Mouse (Mus musculus) telencephalon, adult 2 months (tissue): ENCODE data around the gene Tgm2.

Source experiments
- DNase-seq: peaks from one replicate; pipeline ENCODE4 v3.0.0-alpha.2; 2011; ENCODE audit warnings: low read depth, low spot score

Tgm2 gene

DNA sequence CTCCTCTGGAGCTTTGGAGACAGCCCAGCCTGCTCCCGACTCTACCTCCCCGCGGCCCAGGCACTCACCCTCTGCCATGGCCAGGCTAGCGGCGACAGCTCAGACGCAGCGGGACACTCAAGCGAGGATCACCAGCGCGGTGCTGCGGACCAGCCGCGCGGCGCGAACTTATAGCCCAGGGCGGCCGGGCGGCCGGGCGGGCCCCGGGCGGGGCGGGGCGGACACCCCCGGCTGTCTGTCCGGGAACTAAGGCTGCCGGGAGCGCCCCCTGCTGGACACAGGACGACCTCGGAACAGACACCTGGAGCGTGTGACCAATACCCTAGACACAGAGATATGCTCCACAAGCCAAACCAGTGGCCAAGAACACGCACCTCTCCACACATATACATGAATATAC, at the start of gene Tgm2:
Gene Tgm2, minus strand, starts transcription at position 214 of the 400 bp plus-strand sequence.
- DNase-seq, result no peak

DNA sequence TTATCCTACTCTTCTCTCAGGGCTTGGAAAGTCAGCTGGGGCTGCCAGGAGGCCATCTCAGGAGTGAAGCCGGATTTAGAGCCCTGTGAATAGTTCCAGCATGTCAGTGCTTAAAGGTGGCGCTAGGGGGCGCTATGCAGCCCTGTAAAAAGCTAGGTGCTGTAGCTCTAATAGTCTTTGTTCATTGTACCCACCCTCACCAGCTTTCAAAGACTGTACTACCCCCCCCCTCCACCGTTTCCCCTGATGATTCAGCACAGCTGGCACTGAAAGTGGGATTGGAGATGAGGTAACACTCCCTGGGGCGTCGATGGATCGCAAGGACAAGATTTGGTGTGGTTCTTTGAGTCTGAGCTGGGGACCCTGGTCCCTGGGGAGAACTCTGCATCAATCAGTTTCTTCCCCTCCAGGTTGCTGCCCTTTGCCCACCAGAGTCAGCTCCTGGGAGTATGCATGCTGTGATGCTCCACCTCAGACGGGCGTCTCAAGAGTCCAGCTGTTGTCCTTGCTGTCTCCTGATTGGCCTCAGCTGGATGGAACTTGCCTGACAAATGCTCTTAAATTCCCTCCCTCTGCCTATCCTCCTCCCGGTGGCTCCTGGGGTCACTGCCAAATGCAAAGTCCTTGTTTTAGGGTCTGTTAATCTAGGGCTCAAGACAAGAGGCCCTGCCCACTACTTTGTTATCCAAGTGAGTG, 48.9 kb upstream of the Tgm2 start:
- DNase-seq, result no peak

DNA sequence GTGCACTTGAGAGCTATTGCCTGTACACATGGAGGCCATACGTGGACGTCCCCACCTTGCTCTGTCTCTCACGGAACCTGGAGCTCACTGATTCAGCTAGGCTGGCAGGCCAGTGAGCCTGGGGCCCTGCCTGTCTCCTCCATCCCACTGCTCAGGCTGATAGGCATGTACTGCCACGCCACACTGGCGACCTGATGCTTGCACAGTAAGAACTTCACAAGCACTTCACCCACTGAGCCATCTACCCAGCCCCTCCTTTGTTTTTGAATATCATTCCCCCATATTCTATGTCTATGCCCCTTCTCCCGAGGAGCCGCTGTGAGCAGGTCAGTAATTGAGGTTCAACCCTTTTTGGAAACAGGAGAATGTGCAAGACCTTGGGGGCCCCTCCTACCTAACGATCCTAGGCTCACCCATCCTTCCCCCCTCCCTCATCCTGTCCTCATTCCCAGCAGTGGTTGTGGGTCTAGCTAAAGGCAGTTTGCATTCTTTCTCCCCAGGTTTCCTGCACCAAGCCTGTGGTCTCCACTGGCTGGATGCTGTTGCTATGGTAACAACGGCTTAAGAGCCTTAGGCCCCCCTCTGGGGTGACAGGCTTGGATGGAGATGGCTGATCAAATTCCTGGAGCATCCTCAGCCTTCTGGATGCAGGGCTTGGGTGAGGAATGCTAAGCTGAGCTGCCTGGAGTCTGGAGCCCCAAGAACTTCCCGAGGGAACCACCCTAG, 47.5 kb upstream of the Tgm2 start:
- no peak for DNase-seq

DNA sequence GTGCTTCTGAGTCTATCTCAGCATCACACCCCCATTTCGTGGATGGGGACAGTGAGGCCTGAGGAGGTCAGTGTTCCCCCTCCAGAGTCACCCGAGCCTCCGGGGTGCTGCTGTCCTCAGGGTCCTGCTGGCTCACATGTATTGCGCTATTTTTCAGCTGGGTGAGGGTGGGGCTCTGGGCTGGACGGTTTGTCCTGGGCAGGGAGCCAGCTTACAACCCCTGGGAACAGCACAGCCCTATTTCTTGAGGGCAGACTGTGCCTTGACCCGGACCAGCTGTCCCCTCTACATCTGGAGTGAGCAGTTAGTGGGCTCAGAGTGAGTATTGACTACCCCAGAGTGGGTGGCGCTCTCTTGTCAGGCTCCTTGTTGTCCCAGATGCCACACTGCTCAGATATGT, 44.9 kb upstream of the Tgm2 start:
- DNase-seq, result no peak

DNA sequence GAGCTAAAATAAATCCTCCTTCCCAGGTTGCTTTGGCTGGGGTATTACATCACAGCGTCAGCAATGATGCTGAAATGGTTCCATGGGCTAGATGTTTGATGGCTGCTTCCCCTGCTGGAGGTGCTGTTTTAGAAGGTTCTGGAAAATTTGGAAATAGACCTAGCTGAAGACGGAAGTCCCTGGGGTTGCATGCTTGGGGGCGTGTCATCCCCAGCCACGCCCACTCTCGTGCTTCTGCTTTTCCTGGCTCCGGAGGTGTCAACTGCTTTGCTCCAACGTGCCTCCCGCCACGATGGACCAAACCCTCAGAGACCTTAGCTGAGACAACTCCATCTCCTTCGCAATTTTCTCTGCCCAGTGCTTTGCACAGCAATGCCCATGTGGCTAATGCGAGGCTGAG, 43.2 kb upstream of the Tgm2 start:
- no peak for DNase-seq

- DNase-seq, result no peak
These were observed 40.1 kb upstream of the Tgm2 start for GRCm38 (mm10) chr2:158186206-158186871.

DNA sequence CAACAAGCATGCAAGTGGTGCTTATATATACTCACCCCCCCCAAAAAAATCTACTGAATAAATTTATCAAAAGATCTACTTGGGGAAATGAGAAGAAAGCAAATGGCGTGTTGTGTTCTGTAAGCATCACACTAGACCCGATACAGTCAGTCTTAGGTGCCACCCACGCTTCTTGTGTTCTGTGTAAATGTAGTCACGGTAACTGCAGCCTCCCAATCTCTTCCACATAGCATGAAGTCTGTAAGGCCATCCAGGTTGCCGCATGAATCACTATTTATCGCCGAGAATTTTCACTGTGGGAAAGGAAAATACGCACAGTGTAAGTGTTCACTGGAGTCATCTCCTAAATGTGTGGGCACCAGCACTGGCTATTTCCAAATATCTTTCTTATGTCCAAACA, 37.0 kb upstream of the Tgm2 start:
- no peak for DNase-seq

DNA sequence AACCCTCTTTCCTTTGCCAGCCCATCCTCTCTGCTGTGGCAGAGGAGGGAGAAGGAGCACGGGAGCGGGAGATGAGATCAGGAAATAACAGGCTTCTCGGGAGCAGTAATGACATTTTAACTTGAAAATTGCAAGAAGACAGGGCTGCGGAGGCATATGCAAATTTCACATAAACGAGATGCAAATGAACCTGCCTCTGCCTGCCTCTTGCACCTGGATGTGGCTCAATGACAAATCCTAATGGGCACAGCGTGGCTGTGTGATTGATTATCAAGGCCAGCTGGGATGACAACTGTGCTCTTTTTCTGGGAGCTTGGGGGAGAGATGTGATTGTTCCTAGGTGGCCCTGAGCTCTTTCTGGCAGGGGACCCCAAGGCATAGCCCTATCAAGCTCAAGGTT, 35.7 kb upstream of the Tgm2 start:
- no peak for DNase-seq

DNA sequence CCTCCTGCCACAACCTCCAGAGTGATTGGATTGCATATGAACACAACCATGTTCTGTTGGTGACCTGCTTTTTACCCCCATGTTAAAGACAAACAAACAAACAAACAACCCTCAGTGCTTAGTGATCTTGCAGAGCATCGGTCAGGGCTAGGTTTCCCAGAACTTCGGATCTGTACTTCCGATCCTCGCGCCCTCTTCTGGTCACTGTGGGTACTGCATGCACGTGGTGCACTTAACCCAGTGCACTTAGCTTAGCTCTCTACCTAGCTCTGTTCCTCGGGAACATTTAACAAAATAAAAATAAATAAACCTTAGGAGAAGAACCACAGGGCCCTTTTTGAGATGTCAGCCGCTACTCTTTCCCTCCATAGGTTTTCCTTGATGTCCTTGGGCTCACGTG, 34.6 kb upstream of the Tgm2 start:
- no peak for DNase-seq

DNA sequence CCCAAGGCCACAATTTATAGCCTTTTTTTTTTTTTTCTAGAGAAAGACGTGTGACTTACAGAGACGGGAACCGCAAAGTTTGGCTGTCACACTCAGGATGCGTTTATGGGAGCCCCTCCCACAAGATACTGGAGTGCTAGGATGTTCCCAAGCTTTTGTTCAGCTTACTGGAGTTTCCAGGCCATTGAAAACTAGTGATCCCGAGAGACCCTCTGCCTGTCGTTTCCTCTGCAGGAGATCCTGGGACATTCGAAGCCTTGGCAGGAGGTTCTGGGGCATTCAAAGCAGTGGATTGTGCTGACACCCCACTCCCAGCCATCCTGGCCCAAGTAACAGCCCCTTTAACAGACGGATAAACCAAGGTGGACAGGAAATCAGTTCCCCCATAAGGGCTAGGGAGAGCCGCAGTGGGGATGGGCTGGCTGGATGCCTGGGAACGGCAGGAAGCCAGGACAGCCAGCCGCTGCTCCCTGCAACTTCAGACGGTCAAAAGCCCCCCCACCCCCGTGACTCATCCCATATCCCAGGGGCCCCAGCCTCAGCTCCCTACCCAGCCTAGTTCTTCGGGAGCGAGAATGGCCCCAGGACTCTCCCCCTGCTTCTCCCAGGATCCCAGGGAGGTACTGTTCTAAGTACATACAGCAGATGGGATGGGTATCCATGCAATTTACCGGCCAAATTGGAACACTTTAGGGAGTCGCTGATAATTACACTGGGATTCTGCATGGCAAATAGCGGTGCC, 33.3 kb upstream of the Tgm2 start:
- no peak for DNase-seq

- DNase-seq, result no peak
These were observed 32.6 kb upstream of the Tgm2 start for GRCm38 (mm10) chr2:158178696-158179369.

DNA sequence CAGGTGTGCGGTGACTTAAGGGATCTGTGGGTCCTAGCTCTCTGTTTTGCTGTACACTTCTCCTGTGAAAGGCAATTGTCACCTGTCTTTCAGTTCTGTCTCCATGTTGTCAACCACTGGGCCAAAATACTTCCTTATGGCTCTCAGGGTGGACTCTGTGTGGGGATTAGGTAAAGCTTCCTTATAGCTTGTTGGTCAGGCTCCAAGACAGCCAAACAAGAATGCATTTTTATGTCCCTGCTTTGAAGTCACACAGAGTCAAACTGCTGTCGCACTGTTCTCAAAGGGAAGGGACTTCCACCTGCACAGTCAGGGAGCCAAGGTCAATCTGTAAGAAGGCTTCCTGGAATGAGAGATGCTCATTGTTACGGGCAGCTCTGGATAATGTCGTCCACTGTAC, 31.9 kb upstream of the Tgm2 start:
- no peak for DNase-seq

- DNase-seq, result no peak
These were observed 31.3 kb upstream of the Tgm2 start for GRCm38 (mm10) chr2:158177574-158177973.

DNA sequence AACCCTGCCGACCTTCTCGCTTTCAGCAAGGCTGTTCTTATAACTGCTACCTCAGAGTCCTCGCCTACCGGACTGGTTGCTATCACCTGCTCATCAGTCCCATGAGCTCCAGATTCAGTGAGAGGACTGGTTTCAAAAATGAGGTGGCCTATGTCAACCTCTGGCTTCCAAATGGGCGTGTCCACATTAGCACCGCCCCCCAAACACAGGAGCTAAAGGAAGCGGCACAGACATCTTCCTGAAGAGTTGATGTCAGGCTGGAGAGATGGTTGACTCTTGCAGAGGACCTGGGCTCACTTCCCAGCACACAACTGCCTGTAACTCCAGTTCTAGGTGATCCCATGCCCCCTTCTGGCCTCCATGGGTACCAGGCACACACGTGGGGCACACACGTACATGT, 30.5 kb upstream of the Tgm2 start:
- no peak for DNase-seq

DNA sequence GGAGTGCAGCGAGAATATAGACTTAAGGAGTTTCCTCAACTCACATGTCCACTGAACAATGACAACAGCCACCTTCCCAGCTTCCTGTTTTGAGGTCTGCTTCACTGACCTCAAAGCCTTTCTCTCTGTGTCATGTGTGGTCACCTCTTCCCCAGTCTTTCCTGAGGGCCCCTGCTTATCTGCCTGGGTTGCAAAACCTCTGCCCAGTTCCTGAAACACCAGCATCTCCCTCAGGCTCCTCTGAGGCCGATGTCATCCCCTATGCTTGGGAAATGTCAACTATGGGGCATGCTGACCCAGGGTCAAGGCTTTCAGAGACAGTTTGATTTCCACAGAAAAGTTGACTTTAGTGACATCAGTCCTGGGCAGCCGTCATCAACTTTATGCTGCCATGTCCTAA, 29.2 kb upstream of the Tgm2 start:
- peak; percentile 26 for DNase-seq

GRCm38 (mm10) chr2:158174958-158175357, 28.7 kb upstream of the Tgm2 start:
- DNase-seq, result no peak

DNA sequence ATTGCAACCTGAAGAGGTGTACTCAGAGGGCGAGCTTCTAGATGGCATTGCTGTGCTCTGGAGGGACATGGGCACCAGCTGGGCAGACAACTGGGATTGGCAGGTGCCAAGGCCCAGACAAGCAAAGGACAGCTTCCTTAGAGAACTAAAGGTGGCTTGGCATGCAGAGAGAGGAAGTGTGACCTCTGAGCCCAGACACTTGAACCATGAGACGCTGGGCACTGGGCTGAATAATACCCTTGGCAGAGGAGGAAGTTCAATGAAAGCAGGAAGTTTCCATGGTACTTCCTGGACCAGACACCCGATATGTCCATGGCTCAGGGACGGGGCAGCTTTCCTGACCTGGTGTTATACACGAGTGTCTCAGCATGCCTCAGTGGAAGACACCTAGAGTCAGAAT, 28.2 kb upstream of the Tgm2 start:
- peak; percentile 24 for DNase-seq

DNA sequence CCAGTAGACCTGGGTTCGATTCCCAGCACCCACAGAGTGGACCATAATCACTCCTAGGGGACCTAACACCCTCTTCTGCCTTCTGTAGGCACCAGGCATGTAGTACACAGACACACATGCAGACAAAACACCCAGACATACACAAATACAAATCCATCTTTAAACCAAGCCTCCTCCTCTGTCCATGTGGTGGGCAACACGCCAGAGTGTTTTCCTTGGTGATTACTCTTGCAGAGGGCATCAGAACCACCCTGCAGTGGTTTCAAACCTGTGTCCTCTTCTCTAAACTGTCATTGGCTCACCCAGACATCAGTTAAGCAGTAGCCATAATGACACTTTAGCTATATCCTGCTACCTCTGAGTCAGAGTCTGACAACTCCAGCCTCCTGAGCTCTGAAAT, 24.2 kb upstream of the Tgm2 start:
- DNase-seq, result no peak

DNA sequence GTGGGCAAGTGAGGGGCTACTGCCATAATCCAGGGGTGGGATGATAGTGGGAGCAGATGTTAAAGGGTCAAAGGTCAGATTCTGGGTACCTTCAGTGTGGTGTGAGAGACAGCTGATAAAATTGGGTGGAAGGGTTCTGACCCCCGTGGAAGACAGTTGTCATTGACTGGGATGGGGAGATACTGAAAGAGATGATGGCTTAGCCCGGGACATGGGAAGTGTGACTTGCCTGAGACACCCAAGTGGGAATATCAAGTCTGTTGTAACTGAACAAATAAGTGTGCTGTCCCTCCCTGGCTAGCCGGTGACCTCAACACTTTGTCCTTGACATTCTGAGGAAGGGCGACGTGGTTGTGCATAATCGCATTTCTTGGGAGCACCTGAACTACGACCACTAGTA, 23.5 kb upstream of the Tgm2 start:
- DNase-seq, result no peak

- no peak for DNase-seq
These were observed 23.1 kb upstream of the Tgm2 start for GRCm38 (mm10) chr2:158169351-158169750.

- DNase-seq, result no peak
These were observed 22.5 kb upstream of the Tgm2 start for GRCm38 (mm10) chr2:158168741-158169211.
